In the genomic region with DNA sequence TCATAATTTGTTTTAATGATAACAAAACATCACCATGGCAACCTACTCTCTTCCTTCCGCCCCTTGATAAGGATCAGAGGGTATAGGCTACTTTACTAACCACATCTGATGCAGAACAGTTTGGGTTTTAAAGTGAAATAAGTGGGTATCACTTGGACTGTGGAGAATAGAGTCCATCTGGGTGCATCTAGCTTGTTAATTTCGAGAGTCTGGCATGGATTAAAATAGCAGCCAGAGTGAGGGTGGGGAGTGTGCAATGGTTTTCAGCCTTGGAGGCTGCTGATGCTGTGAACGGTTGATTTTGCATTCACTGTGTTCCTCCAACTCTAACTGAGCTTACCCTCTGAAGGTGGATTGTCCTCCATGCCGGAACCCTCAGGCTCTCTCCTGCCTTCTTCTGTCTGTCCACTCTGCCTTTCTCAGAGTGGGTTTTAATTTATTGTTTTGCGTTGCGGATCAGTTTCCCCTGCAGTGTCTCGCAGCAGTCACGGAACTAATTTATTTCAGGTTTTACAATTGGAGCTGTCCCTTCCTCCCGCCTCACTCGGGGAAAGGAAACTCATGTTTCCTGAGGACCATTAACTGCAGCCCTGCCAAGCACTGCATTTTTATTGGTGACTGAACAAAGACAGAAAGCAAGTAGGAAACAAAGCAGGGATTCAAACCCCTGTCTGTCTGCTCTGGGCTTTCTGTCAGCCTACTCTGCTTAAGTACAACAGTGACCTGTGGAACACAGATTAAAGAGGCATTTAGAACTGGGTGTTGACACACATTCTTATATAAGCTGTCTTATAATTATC, we compare ENCODE assay signal across 9 mouse cellular contexts. TPM values are rescaled to one million over a fixed set of nuclear protein-coding genes. Genes with fewer than 3 reads are reported as not detected.
DNase-seq lines count a peak whose midpoint lies in the region; ATAC-seq and TF ChIP-seq lines count a peak whose summit lies in the region.
"Had no signal": no experiment of that assay in that cellular context is flagged by ENCODE, and none has a peak within 500 bp of the region (broad histone marks: within the 10 kb centered on the region; RNA-seq: fewer than 3 reads in every experiment).

No protein-coding gene starts in this region.

- 12% methylated on average over 10 of the region's 10 CpGs for WGBS in bone marrow, adult 2 months
- 9% methylated on average over 10 of the region's 10 CpGs for WGBS in limb, embryonic 12.5 days

- H3K36me3 ChIP-seq in limb, embryonic 12.5 days: peaks cover 4% of the 10 kb centered on the region; the same call in 1 of the 2 replicates

- H3K9ac ChIP-seq in limb, embryonic 12.5 days (replicated peaks): peak overlapping the region; percentile 34; the same call in 1 of the 2 replicates
- H3K9ac ChIP-seq: liver, embryonic 15.5 days had no signal

- H3K27ac ChIP-seq in bone marrow, adult 2 months (ENCODE audit: control insufficient read depth, insufficient read depth, low read depth, low read length, poor library complexity): peak overlapping the region; percentile 3; the same call in 1 of the 2 replicates
- peak overlapping the region; percentile 86 for H3K27ac ChIP-seq in limb, embryonic 12.5 days
- H3K27ac ChIP-seq: liver, embryonic 15.5 days had no signal

- no peak for ATAC-seq in limb, embryonic 12.5 days (ENCODE audit: insufficient number of reproducible peaks, insufficient read depth, low FRiP score, low TSS enrichment, low read depth)
- ATAC-seq in cerebellum, adult (ENCODE audit: insufficient number of reproducible peaks, low FRiP score, low TSS enrichment): no peak

- TF ChIP-seq POLR2A in bone marrow, adult 2 months (IDR thresholded peaks at IDR 0.05; ENCODE audit: borderline replicate concordance, control insufficient read depth, low read depth, low read length): no peak

- no peak overlapping the region for H3K4me3 ChIP-seq in bone marrow, adult 2 months (replicated peaks; ENCODE audit: control insufficient read depth, low read depth, low read length)
- H3K4me3 ChIP-seq in limb, embryonic 12.5 days (replicated peaks): peak overlapping the region; percentile 16; the same call in 1 of the 2 replicates
- H3K4me3 ChIP-seq: liver, embryonic 15.5 days had no signal

- peaks cover 7% of the 10 kb centered on the region for H3K4me1 ChIP-seq in bone marrow, adult 2 months (ENCODE audit: control insufficient read depth, insufficient read depth, low read length)
- peaks cover 83% of the 10 kb centered on the region for H3K4me1 ChIP-seq in limb, embryonic 12.5 days (replicated peaks)

- H3K27me3 ChIP-seq in limb, embryonic 12.5 days: no peaks in the 10 kb centered on the region
- H3K27me3 ChIP-seq: liver, embryonic 15.5 days had no signal

- H3K9me3 ChIP-seq in limb, embryonic 12.5 days: 0 out of 2 replicates have a peak, but pooled peaks cover 3% of the 10 kb centered on the region

- peak; percentile 50 for DNase-seq in layer of hippocampus, adult 11-12 months (ENCODE audit: low spot score)
- DNase-seq in layer of hippocampus, postnatal 36 days: no peak
- peak; percentile 63 for DNase-seq in forelimb bud, embryonic 11.5 days (ENCODE audit: low read depth, low spot score)
- DNase-seq in cerebellum, adult 18-20 months: no peak
- no peak for DNase-seq in testis, postnatal 14 days (ENCODE audit: low spot score)

- peak overlapping the region; percentile 50 for H3K4me2 ChIP-seq in limb, embryonic 12.5 days
- H3K4me2 ChIP-seq: liver, embryonic 15.5 days had no signal

- no peak for TF ChIP-seq CTCF in bone marrow, adult 2 months (IDR thresholded peaks at IDR 0.05; ENCODE audit: control insufficient read depth, insufficient read depth, low read length)

RNA-seq across cellular contexts. Expression of a gene that starts 40.4 kb away (rescaled TPM):
- total RNA-seq in layer of hippocampus, postnatal 36 days (2021): 100 to 1,000 TPM; 102 to 114 TPM
- 28.0 and 55.8 TPM in 2 replicates for polyA plus RNA-seq in bone marrow, adult 2 months (2011; ENCODE audit: insufficient read depth, insufficient read length, low replicate concordance, missing spikeins)
- 258 and 277 TPM in 2 replicates for polyA plus RNA-seq in limb, embryonic 12.5 days (2016; fragmentation: Nextera tagmentation; extraction: Ambion mirVana)

Comparison
In these comparisons a context has a peak if more than half of its experiments do, and no peak if none do; other contexts are left out.
1. DNase-seq: peak in layer of hippocampus, adult 11-12 months (single experiment) and forelimb bud, embryonic 11.5 days (single experiment); none in layer of hippocampus, postnatal 36 days (0 of 2), cerebellum, adult 18-20 months (0 of 2) and testis, postnatal 14 days (single experiment).